Mouse (Mus musculus) forebrain, postnatal 0 days (tissue): ENCODE data around the gene Scimp. TPM values are rescaled to one million over a fixed set of nuclear protein-coding genes. Genes with fewer than 3 reads are reported as not detected.

Source experiments
- ATAC-seq: fragments of 200-750 bp; cut with Nextera tagmentation; 2 replicates; pipeline ENCODE4 v1.8.0; 2017; ENCODE audit warnings: mild to moderate bottlenecking, moderate library complexity
- DNase-seq: peaks from one replicate; pipeline ENCODE4 v3.0.0-alpha.2; 2015
- H3K27ac ChIP-seq: fragments of 300-500 bp; sonication (generic); 2 replicates; pipeline ENCODE4 v1.5.1; 2014; ENCODE audit warnings: low read depth, mild to moderate bottlenecking, antibody characterized with exemption, low read length, moderate library complexity, mixed read lengths
- H3K27me3 ChIP-seq: fragments of 300-500 bp; sonication (generic); 2 replicates; pipeline ENCODE4 v1.6.1; 2014; ENCODE audit warnings: mild to moderate bottlenecking, low read length, mixed read lengths; ENCODE audit not compliant: insufficient read depth
- H3K36me3 ChIP-seq: fragments of 300-500 bp; sonication (generic); 2 replicates; pipeline ENCODE4 v1.6.1; 2014; ENCODE audit warnings: mild to moderate bottlenecking, moderate library complexity; ENCODE audit not compliant: insufficient read depth
- H3K4me1 ChIP-seq: fragments of 300-500 bp; sonication (generic); 2 replicates; pipeline ENCODE4 v1.6.1; 2014; ENCODE audit warnings: antibody characterized with exemption; ENCODE audit not compliant: insufficient read depth
- H3K4me2 ChIP-seq: fragments of 300-500 bp; sonication (generic); 2 replicates; pipeline ENCODE4 v1.6.1; 2014; ENCODE audit warnings: low read depth, mild to moderate bottlenecking, moderate library complexity
- H3K4me3 ChIP-seq: fragments of 300-500 bp; sonication (generic); 2 replicates; pipeline ENCODE4 v1.5.1; 2014; ENCODE audit warnings: low read depth, low read length, mixed read lengths
- H3K9ac ChIP-seq: fragments of 300-500 bp; sonication (generic); 2 replicates; pipeline ENCODE4 v1.6.1; 2014; ENCODE audit warnings: mild to moderate bottlenecking
- H3K9me3 ChIP-seq: fragments of 300-500 bp; sonication (generic); 2 replicates; pipeline ENCODE4 v1.6.1; 2016; ENCODE audit warnings: low read length
- CTCF ChIP-seq: sonication (generic); IDR thresholded peaks from 2 replicates; pipeline ENCODE4 v1.5.1; 2016; ENCODE audit warnings: antibody characterized with exemption, control low read depth, low read depth
- WGBS: fragments of 180-500 bp; shearing (Covaris S2); extraction: QIAGEN DNeasy Blood & Tissue Kit; methylation state at CpG from one replicate; pipeline ENCODE4 v1.1.7; 2014; 5-methylcytosine and 5-hydroxymethylcytosine counted together
- polyA plus RNA-seq: library from polyadenylated mRNA; unstranded; fragments of >200 nt; fragmentation: Nextera tagmentation; extraction: Ambion mirVana; gene quantifications from 2 replicates; pipeline ENCODE4 v1.2.1, GENCODE M21; 2015
- total RNA-seq: library from RNA; depleted of rRNA; stranded (reverse); fragments of >200 nt; gene quantifications from 2 replicates; pipeline ENCODE4 v1.2.3, GENCODE M21; 2014

Gene Scimp
- total and polyA plus RNA-seq, 2 experiments from 2014 or later = not detected

- Histone ChIP-seq H3K9me3 (no peaks in the 10 kb centered on the region), H3K4me3 (no peak overlapping the region), H3K4me1 (no peaks in the 10 kb centered on the region), H3K4me2 (no peak overlapping the region), H3K36me3 (no peaks in the 10 kb centered on the region), H3K27me3 (no peaks in the 10 kb centered on the region), H3K9ac (no peak overlapping the region), H3K27ac (no peak overlapping the region)
- no peak for TF ChIP-seq CTCF
- DNase-seq = no peak
- ATAC-seq = no peak
- WGBS = 91% methylated on average over 11 of the region's 11 CpGs
These were observed 16.7 kb upstream of the Scimp start for GRCm38 (mm10) chr11:70828975-70829615.

- no peaks in the 10 kb centered on the region for H3K9me3 ChIP-seq
- DNase-seq (no peak), ATAC-seq (no peak)
- H3K27ac ChIP-seq = no peak overlapping the region
- H3K4me1 ChIP-seq = no peaks in the 10 kb centered on the region
- WGBS = 90% methylated on average over 2 of the region's 2 CpGs
- H3K9ac ChIP-seq = no peak overlapping the region
- H3K27me3 ChIP-seq = no peaks in the 10 kb centered on the region
- no peaks in the 10 kb centered on the region for H3K36me3 ChIP-seq
- no peak for TF ChIP-seq CTCF
- no peak overlapping the region for H3K4me3 ChIP-seq
- H3K4me2 ChIP-seq = no peak overlapping the region
These were observed 13.8 kb upstream of the Scimp start for GRCm38 (mm10) chr11:70826207-70826606.

GRCm38 (mm10) chr11:70821728-70822591 is 9.6 kb upstream of the Scimp start:
- Histone ChIP-seq H3K4me2 (no peak overlapping the region), H3K4me3 (no peak overlapping the region), H3K9ac (no peak overlapping the region), H3K27ac (no peak overlapping the region), H3K27me3 (no peaks in the 10 kb centered on the region), H3K4me1 (no peaks in the 10 kb centered on the region), H3K9me3 (no peaks in the 10 kb centered on the region), H3K36me3 (no peaks in the 10 kb centered on the region)
- ATAC-seq (no peak), DNase-seq (no peak)
- 71% methylated on average over 17 of the region's 17 CpGs for WGBS
- TF ChIP-seq CTCF = no peak

GRCm38 (mm10) chr11:70820120-70820519 is 7.7 kb upstream of the Scimp start:
- no peaks in the 10 kb centered on the region for H3K27me3 ChIP-seq
- no peak overlapping the region for H3K4me3 ChIP-seq
- H3K4me1 ChIP-seq = no peaks in the 10 kb centered on the region
- no peak overlapping the region for H3K27ac ChIP-seq
- no peak overlapping the region for H3K9ac ChIP-seq
- H3K9me3 ChIP-seq = no peaks in the 10 kb centered on the region
- no peak overlapping the region for H3K4me2 ChIP-seq
- ATAC-seq (no peak), DNase-seq (no peak)
- WGBS = 82% methylated on average over 8 of the region's 8 CpGs
- H3K36me3 ChIP-seq = no peaks in the 10 kb centered on the region
- no peak for TF ChIP-seq CTCF

GRCm38 (mm10) chr11:70816770-70817169 is 4.4 kb upstream of the Scimp start:
- H3K4me3 ChIP-seq = no peak overlapping the region
- ATAC-seq (no peak), DNase-seq (no peak)
- 72% methylated on average over 4 of the region's 4 CpGs for WGBS
- no peak overlapping the region for H3K9ac ChIP-seq
- H3K27ac ChIP-seq = no peak overlapping the region
- no peak overlapping the region for H3K4me2 ChIP-seq
- H3K27me3 ChIP-seq = no peaks in the 10 kb centered on the region
- no peak for TF ChIP-seq CTCF
- no peaks in the 10 kb centered on the region for H3K4me1 ChIP-seq
- no peaks in the 10 kb centered on the region for H3K9me3 ChIP-seq
- no peaks in the 10 kb centered on the region for H3K36me3 ChIP-seq

GRCm38 (mm10) chr11:70815498-70816078 is 3.2 kb upstream of the Scimp start:
- H3K27me3 ChIP-seq = no peaks in the 10 kb centered on the region
- H3K4me1 ChIP-seq = no peaks in the 10 kb centered on the region
- H3K9me3 ChIP-seq = no peaks in the 10 kb centered on the region
- H3K4me3 ChIP-seq = no peak overlapping the region
- no peak overlapping the region for H3K9ac ChIP-seq
- no peaks in the 10 kb centered on the region for H3K36me3 ChIP-seq
- WGBS = 21% methylated on average over 6 of the region's 6 CpGs
- DNase-seq (peak; percentile 75), ATAC-seq (peak; percentile 42; the same call in 1 of the 2 replicates)
- TF ChIP-seq CTCF = peak; percentile 83
- no peak overlapping the region for H3K4me2 ChIP-seq
- H3K27ac ChIP-seq = no peak overlapping the region

- no peak overlapping the region for H3K27ac ChIP-seq
- no peaks in the 10 kb centered on the region for H3K4me1 ChIP-seq
- no peaks in the 10 kb centered on the region for H3K9me3 ChIP-seq
- H3K36me3 ChIP-seq = no peaks in the 10 kb centered on the region
- WGBS = 82% methylated on average over 8 of the region's 8 CpGs
- no peak for TF ChIP-seq CTCF
- no peak overlapping the region for H3K4me3 ChIP-seq
- no peak overlapping the region for H3K9ac ChIP-seq
- DNase-seq = no peak
- no peak overlapping the region for H3K4me2 ChIP-seq
- H3K27me3 ChIP-seq = no peaks in the 10 kb centered on the region
- no peak for ATAC-seq
These were observed 2.7 kb upstream of the Scimp start for GRCm38 (mm10) chr11:70815071-70815470.
